Mouse (Mus musculus) kidney, embryonic 14.5 days (tissue): ENCODE data around the gene Dcaf5. TPM values are rescaled to one million over a fixed set of nuclear protein-coding genes. Genes with fewer than 3 reads are reported as not detected.
A peak's percentile ranks its signal among the peaks of the same experiment; 100 is the strongest.

ENCODE experiments used
- ATAC-seq: fragments of 200-750 bp; cut with Nextera tagmentation; 2 replicates; pipeline ENCODE4 v1.8.0; 2017; ENCODE audit warnings: moderate number of reproducible peaks, mild to moderate bottlenecking, moderate TSS enrichment, moderate library complexity; ENCODE audit not compliant: low FRiP score, low TSS enrichment
- H3K27ac ChIP-seq: fragments of 300-500 bp; sonication (generic); 2 replicates; pipeline ENCODE4 v1.5.1; 2014; ENCODE audit warnings: low read depth, mild to moderate bottlenecking, low read length, moderate library complexity, mixed read lengths
- H3K27me3 ChIP-seq: fragments of 300-500 bp; sonication (generic); 2 replicates; pipeline ENCODE4 v1.6.1; 2014; ENCODE audit warnings: mild to moderate bottlenecking, low read length; ENCODE audit not compliant: control insufficient read depth, insufficient read depth
- H3K36me3 ChIP-seq: fragments of 300-500 bp; sonication (generic); 2 replicates; pipeline ENCODE4 v1.6.1; 2014; ENCODE audit warnings: low read length, mixed read lengths; ENCODE audit not compliant: control insufficient read depth, insufficient read depth
- H3K4me1 ChIP-seq: fragments of 300-500 bp; sonication (generic); 2 replicates; pipeline ENCODE4 v1.6.1; 2014; ENCODE audit warnings: low read length, mixed read lengths; ENCODE audit not compliant: control insufficient read depth, insufficient read depth
- H3K4me2 ChIP-seq: fragments of 300-500 bp; sonication (generic); replicated peaks from 2 replicates; pipeline ENCODE4 v1.6.1; 2014; ENCODE audit warnings: low read depth, mild to moderate bottlenecking, low read length
- H3K4me3 ChIP-seq: fragments of 300-500 bp; sonication (generic); 2 replicates; pipeline ENCODE4 v1.5.1; 2014; ENCODE audit warnings: mild to moderate bottlenecking, low read length
- H3K9ac ChIP-seq: fragments of 300-500 bp; sonication (generic); 2 replicates; pipeline ENCODE4 v1.6.1; 2014; ENCODE audit warnings: low read depth, mild to moderate bottlenecking, low read length, moderate library complexity
- H3K9me3 ChIP-seq: fragments of 300-500 bp; sonication (generic); 2 replicates; pipeline ENCODE4 v1.6.1; 2016; ENCODE audit warnings: low read length; ENCODE audit not compliant: control insufficient read depth
- WGBS: fragments of 180-500 bp; shearing (Covaris S2); extraction: QIAGEN DNeasy Blood & Tissue Kit; methylation state at CpG from one replicate; pipeline ENCODE4 v1.1.7; 2014; 5-methylcytosine and 5-hydroxymethylcytosine counted together
- polyA plus RNA-seq: library from polyadenylated mRNA; unstranded; fragments of >200 nt; fragmentation: Nextera tagmentation; extraction: Ambion mirVana; gene quantifications from 2 replicates; pipeline ENCODE4 v1.2.1, GENCODE M21; 2014

Gene Dcaf5
- polyA plus RNA-seq = 8.6 and 11.2 TPM in 2 replicates

- Histone ChIP-seq H3K36me3 (no peaks in the 10 kb centered on the region), H3K4me2 (peak within 1 kb of the TSS; percentile 76), H3K27ac (peak within 1 kb of the TSS; percentile 97), H3K4me3 (peak within 1 kb of the TSS; percentile 93), H3K27me3 (no peaks in the 10 kb centered on the region), H3K9me3 (no peaks in the 10 kb centered on the region), H3K4me1 (peaks cover 7% of the 10 kb centered on the region; the same call in 1 of the 2 replicates), H3K9ac (peak within 1 kb of the TSS; percentile 90)
- peak; percentile 68 for ATAC-seq
- WGBS = 1% methylated on average over 58 of the region's 79 CpGs
Observed at GRCm38 (mm10) chr12:80436336-80436976, at the start of gene Dcaf5. Gene Dcaf5, minus strand, starts transcription at chr12:80436601.

DNA sequence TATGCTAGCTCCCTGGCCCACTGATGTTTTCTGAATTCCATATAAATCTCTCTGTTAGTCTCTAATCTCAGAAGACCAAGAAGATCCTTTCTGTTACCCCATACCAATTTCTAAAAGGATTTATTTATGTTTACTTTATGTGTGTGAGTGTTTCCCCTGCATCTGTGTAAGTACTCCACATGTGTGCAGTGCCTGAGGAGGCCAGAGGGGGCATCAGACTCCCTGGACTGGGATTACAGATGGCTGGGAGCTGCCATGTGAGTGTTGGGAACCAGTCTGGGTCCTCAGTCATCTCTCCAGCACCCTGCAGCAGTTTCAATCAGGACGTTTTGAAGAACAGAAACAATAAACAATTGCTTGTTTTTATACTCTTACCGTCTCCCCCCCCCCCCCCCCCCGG, 47.0 kb upstream of the Dcaf5 start:
- no peak overlapping the region for H3K4me3 ChIP-seq
- H3K36me3 ChIP-seq = peaks cover 6% of the 10 kb centered on the region; the same call in 1 of the 2 replicates
- no peak overlapping the region for H3K4me2 ChIP-seq
- no peak overlapping the region for H3K9ac ChIP-seq
- H3K27me3 ChIP-seq = no peaks in the 10 kb centered on the region
- no peak for ATAC-seq
- no peaks in the 10 kb centered on the region for H3K4me1 ChIP-seq
- 71% methylated on average over 3 of the region's 3 CpGs for WGBS
- H3K9me3 ChIP-seq = no peaks in the 10 kb centered on the region
- H3K27ac ChIP-seq = no peak overlapping the region

DNA sequence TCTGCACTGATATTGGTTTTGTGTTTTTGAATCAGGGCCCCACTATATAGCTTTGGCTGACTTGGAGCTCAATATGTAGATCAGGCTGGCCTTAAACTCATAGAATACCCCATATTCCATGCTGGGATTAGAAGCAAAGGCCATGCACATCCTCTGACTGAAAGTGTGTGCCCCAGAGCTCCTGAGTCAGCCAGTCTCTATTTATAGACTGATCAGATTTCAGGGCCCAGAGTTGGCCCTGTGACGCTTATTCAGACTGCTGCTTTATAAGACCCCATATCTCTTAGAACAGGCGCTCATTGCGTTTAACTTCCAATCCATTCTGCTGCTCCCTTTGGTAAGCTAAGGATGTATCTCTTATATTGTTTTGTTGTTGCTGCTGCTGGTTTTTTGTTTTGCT, 43.6 kb upstream of the Dcaf5 start:
- Histone ChIP-seq H3K9me3 (no peaks in the 10 kb centered on the region), H3K9ac (no peak overlapping the region), H3K4me2 (no peak overlapping the region), H3K4me3 (no peak overlapping the region), H3K36me3 (peaks cover 6% of the 10 kb centered on the region; the same call in 1 of the 2 replicates), H3K27me3 (no peaks in the 10 kb centered on the region), H3K27ac (no peak overlapping the region), H3K4me1 (no peaks in the 10 kb centered on the region)
- ATAC-seq = no peak
- WGBS = 78% methylated on average over 3 of the region's 3 CpGs

- no peaks in the 10 kb centered on the region for H3K27me3 ChIP-seq
- ATAC-seq = no peak
- no peaks in the 10 kb centered on the region for H3K9me3 ChIP-seq
- H3K4me2 ChIP-seq = no peak overlapping the region
- no peaks in the 10 kb centered on the region; the same call in 1 of the 2 replicates for H3K36me3 ChIP-seq
- H3K9ac ChIP-seq = no peak overlapping the region
- H3K27ac ChIP-seq = no peak overlapping the region
- no peak overlapping the region for H3K4me3 ChIP-seq
- WGBS = 82% methylated on average over 3 of the region's 3 CpGs
- H3K4me1 ChIP-seq = no peaks in the 10 kb centered on the region
Observed at GRCm38 (mm10) chr12:80473731-80474130, 37.3 kb upstream of the Dcaf5 start.

GRCm38 (mm10) chr12:80471926-80472325, 35.5 kb upstream of the Dcaf5 start:
- Histone ChIP-seq H3K9ac (no peak overlapping the region), H3K4me3 (no peak overlapping the region), H3K27me3 (no peaks in the 10 kb centered on the region), H3K27ac (no peak overlapping the region), H3K4me2 (no peak overlapping the region), H3K36me3 (no peaks in the 10 kb centered on the region; the same call in 1 of the 2 replicates), H3K9me3 (no peaks in the 10 kb centered on the region), H3K4me1 (no peaks in the 10 kb centered on the region)
- no peak for ATAC-seq
- 79% methylated on average over 4 of the region's 4 CpGs for WGBS

DNA sequence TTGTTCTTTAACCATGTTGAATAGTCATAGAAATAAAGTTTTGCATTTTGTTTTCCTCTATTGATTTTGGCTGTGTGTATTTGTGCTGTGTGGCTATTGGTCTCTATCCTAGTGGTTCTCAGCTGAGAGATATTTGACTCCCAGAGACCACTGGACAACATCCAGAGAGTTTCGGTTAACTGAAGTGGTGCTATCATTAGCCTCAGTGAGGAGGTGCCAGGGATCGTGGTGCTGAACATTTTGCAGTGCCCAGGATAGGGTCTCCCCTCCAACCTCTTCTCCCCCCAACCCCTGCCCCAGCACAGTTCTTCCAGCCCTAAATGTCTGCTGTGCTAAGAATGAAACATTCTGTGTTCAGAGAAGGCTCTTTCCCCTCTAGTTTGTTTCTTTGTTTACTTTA, 33.8 kb upstream of the Dcaf5 start:
- Histone ChIP-seq H3K9ac (no peak overlapping the region), H3K4me1 (no peaks in the 10 kb centered on the region), H3K27me3 (no peaks in the 10 kb centered on the region), H3K9me3 (no peaks in the 10 kb centered on the region), H3K36me3 (no peaks in the 10 kb centered on the region), H3K4me3 (no peak overlapping the region), H3K4me2 (no peak overlapping the region), H3K27ac (no peak overlapping the region)
- no peak for ATAC-seq
- 75% methylated on average over 2 of the region's 2 CpGs for WGBS

DNA sequence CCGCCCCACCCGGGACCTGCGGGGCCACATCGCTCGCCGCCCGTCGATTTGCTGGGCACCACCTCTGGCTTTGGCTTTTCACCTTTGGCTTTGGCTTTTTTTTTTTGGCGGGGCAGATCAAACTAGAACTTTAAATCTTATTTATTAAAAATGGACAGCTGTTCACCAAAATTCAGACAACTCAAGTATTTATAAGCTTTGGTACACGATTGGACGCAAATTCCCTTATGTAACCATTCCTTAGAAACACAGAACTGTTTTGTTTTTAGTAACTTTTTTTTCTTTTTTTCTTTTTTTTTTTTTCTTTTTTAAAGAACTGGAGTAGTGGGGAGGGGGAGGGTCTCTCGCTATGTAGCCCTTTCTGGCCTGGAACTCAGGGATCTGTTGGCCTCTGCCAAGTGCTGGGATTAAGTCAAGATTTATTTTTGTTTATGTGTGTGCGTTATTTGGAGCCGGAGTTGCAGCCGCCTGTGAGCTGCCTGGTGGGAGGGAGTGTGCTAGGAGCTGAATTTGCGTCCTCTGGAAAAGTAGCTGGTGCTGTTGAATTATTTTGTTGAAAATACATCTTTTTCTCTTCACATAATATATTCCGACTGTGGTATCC, 27.4 kb upstream of the Dcaf5 start:
- H3K9ac ChIP-seq = peak overlapping the region; percentile 66
- H3K27me3 ChIP-seq = no peaks in the 10 kb centered on the region
- H3K36me3 ChIP-seq = no peaks in the 10 kb centered on the region
- H3K4me1 ChIP-seq = no peaks in the 10 kb centered on the region
- no peaks in the 10 kb centered on the region for H3K9me3 ChIP-seq
- H3K4me3 ChIP-seq = peak overlapping the region; percentile 48
- H3K27ac ChIP-seq = peak overlapping the region; percentile 33; the same call in 1 of the 2 replicates
- H3K4me2 ChIP-seq = peak overlapping the region; percentile 51
- no peak for ATAC-seq
- 5% methylated on average over 17 of the region's 17 CpGs for WGBS

GRCm38 (mm10) chr12:80462942-80463651, 26.7 kb upstream of the Dcaf5 start, which contains the start of gene Exd2:
Gene Exd2, plus strand, starts transcription at chr12:80463095.
- Histone ChIP-seq H3K27ac (peak within 1 kb of the TSS; percentile 33; the same call in 1 of the 2 replicates), H3K9me3 (no peaks in the 10 kb centered on the region), H3K4me2 (peak within 1 kb of the TSS; percentile 51), H3K27me3 (no peaks in the 10 kb centered on the region), H3K36me3 (no peaks in the 10 kb centered on the region), H3K4me3 (peak within 1 kb of the TSS; percentile 48), H3K9ac (peak within 1 kb of the TSS; percentile 66), H3K4me1 (no peaks in the 10 kb centered on the region)
- peak; percentile 96 for ATAC-seq
- under 1% methylated on average over 45 of the region's 45 CpGs for WGBS
